Mouse (Mus musculus) CH12.LX (cell line): ENCODE results near the gene Slc1a4. TPM values are rescaled to one million over a fixed set of nuclear protein-coding genes. Genes with fewer than 3 reads are reported as not detected.
A peak's percentile ranks its signal among the peaks of the same experiment; 100 is the strongest.

ENCODE experiments used
- DNase-seq: peaks from one replicate; pipeline ENCODE4 v3.0.0-alpha.2; 2013; ENCODE audit errors: extremely low read depth
- H3K27ac ChIP-seq: 2 replicates; pipeline ENCODE4 v1.5.1; 2012; ENCODE audit warnings: low read depth, mild to moderate bottlenecking, control low read depth, moderate library complexity; ENCODE audit not compliant: insufficient read depth
- H3K27me3 ChIP-seq: replicated peaks from 2 replicates; pipeline ENCODE3; 2012; ENCODE audit warnings: inconsistent platforms
- H3K36me3 ChIP-seq, 2 experiments: replicated peaks in 1 of 2; 2 replicates each; pipeline versions ENCODE3 to v1.6.1; 2012; ENCODE audit warnings: inconsistent platforms in 1 of 2, low read length in 1 of 2, mild to moderate bottlenecking in 1 of 2, mixed read lengths in 1 of 2, moderate library complexity in 1 of 2; ENCODE audit not compliant: control insufficient read depth in 1 of 2, insufficient read depth in 1 of 2
- H3K4me1 ChIP-seq, 2 experiments: 2 replicates each; pipeline ENCODE4 v1.6.1; 2012; ENCODE audit warnings: inconsistent platforms in 1 of 2, moderate library complexity in 1 of 2; ENCODE audit not compliant: insufficient read depth in 2 of 2, control insufficient read depth in 1 of 2
- H3K4me2 ChIP-seq: 2 replicates; pipeline ENCODE4 v1.6.1; 2012; ENCODE audit warnings: low read depth, mild to moderate bottlenecking, control low read depth; ENCODE audit not compliant: poor library complexity, insufficient read depth, severe bottlenecking
- H3K4me3 ChIP-seq, 3 experiments: fragments of 150-350 bp in 1 of 3; sonication (generic) in 1 of 3; replicated peaks in 1 of 3; 2 replicates each; pipeline versions ENCODE3 to v1.5.1; 2011 to 2012; ENCODE audit warnings: low read depth in 2 of 3, low read length in 2 of 3, mild to moderate bottlenecking in 2 of 3, moderate library complexity in 2 of 3, control low read depth in 1 of 3, improper control_type of control experiment in 1 of 3, inconsistent platforms in 1 of 3, mixed read lengths in 1 of 3; ENCODE audit not compliant: poor library complexity in 1 of 3
- H3K79me2 ChIP-seq: replicated peaks from 2 replicates; pipeline ENCODE4 v1.6.1; 2012; ENCODE audit warnings: mild to moderate bottlenecking, moderate library complexity; ENCODE audit not compliant: control insufficient read depth, poor library complexity, insufficient read depth, severe bottlenecking; ENCODE audit errors: extremely low read depth
- H3K9ac ChIP-seq: 2 replicates; pipeline ENCODE4 v1.6.1; 2012; ENCODE audit warnings: low read depth, mild to moderate bottlenecking, control low read depth, moderate library complexity; ENCODE audit not compliant: insufficient read depth
- H3K9me3 ChIP-seq: replicated peaks from 2 replicates; pipeline ENCODE3; 2012; ENCODE audit warnings: low read length, inconsistent platforms, mixed read lengths
- BHLHE40 ChIP-seq: IDR thresholded peaks from 2 replicates; pipeline ENCODE4 v1.6.1; 2011; ENCODE audit warnings: mild to moderate bottlenecking, low read depth, low read length, improper control_type of control experiment
- CHD2 ChIP-seq: IDR thresholded peaks from 2 replicates; pipeline ENCODE4 v1.6.1; 2011; ENCODE audit warnings: low read length, improper control_type of control experiment
- CTCF ChIP-seq, 2 experiments: IDR thresholded peaks in 1 of 2; conservative IDR thresholded peaks in 1 of 2; 2 replicates each; pipeline ENCODE4 v1.5.1; 2011 to 2012; ENCODE audit warnings: low read depth in 2 of 2, low read length in 2 of 2, improper control_type of control experiment in 1 of 2, inconsistent platforms in 1 of 2, mild to moderate bottlenecking in 1 of 2, moderate library complexity in 1 of 2
- E2F4 ChIP-seq: IDR thresholded peaks from 2 replicates; pipeline ENCODE4 v1.6.1; 2011; ENCODE audit warnings: low read depth, low read length, improper control_type of control experiment; ENCODE audit not compliant: insufficient replicate concordance
- EP300 ChIP-seq: IDR thresholded peaks from 2 replicates; pipeline ENCODE4 v1.6.1; 2011; ENCODE audit warnings: low read length, improper control_type of control experiment
- GABPA ChIP-seq: IDR thresholded peaks from 2 replicates; pipeline ENCODE4 v1.6.1; 2012; ENCODE audit warnings: low read depth, low read length, improper control_type of control experiment, inconsistent platforms; ENCODE audit not compliant: insufficient replicate concordance
- HCFC1 ChIP-seq: IDR thresholded peaks from 2 replicates; pipeline ENCODE4 v1.6.1; 2012; ENCODE audit warnings: low read depth, mild to moderate bottlenecking, inconsistent platforms, low read length, improper control_type of control experiment
- IRF4 ChIP-seq: IDR thresholded peaks from 2 replicates; pipeline ENCODE4 v1.6.1; 2014; ENCODE audit warnings: low read depth, mild to moderate bottlenecking, inconsistent platforms, low read length, improper control_type of control experiment
- JUN ChIP-seq: IDR thresholded peaks from 2 replicates; pipeline ENCODE4 v1.6.1; 2011; ENCODE audit warnings: low read depth, mild to moderate bottlenecking, low read length, improper control_type of control experiment, moderate library complexity; ENCODE audit not compliant: insufficient read depth
- MAFK ChIP-seq: IDR thresholded peaks from 2 replicates; pipeline ENCODE4 v1.6.1; 2011; ENCODE audit warnings: low read length, improper control_type of control experiment; ENCODE audit not compliant: insufficient replicate concordance
- MAX ChIP-seq: IDR thresholded peaks from 2 replicates; pipeline ENCODE4 v1.6.1; 2011; ENCODE audit warnings: low read length, improper control_type of control experiment
- MYC ChIP-seq: IDR thresholded peaks from 2 replicates; pipeline ENCODE4 v1.6.1; 2011; ENCODE audit warnings: low read depth, mild to moderate bottlenecking, improper control_type of control experiment, low read length
- POLR2A ChIP-seq: IDR thresholded peaks from 2 replicates; pipeline ENCODE4 v1.6.1; 2011; ENCODE audit warnings: low read depth, mild to moderate bottlenecking, improper control_type of control experiment, low read length
- POLR2AphosphoS2 ChIP-seq: IDR thresholded peaks from 2 replicates; pipeline ENCODE4 v1.6.1; 2011; ENCODE audit warnings: low read depth, low read length, improper control_type of control experiment
- RAD21 ChIP-seq: IDR thresholded peaks from 2 replicates; pipeline ENCODE4 v1.6.1; 2011; ENCODE audit warnings: low read depth, mild to moderate bottlenecking, low read length, improper control_type of control experiment, moderate library complexity
- TBP ChIP-seq: conservative IDR thresholded peaks from 2 replicates; pipeline ENCODE4 v1.6.1; 2011; ENCODE audit warnings: low read depth, low read length, improper control_type of control experiment
- TCF12 ChIP-seq: IDR thresholded peaks from 2 replicates; pipeline ENCODE4 v1.6.1; 2014; ENCODE audit warnings: low read depth, mild to moderate bottlenecking, inconsistent platforms, low read length, improper control_type of control experiment
- ZKSCAN1 ChIP-seq: IDR thresholded peaks from 2 replicates; pipeline ENCODE4 v1.6.1; 2012; ENCODE audit warnings: low read depth, inconsistent platforms, low read length, improper control_type of control experiment, borderline replicate concordance
- ZMIZ1 ChIP-seq: IDR thresholded peaks from 2 replicates; pipeline ENCODE4 v1.6.1; 2012; ENCODE audit warnings: low read depth, mild to moderate bottlenecking, inconsistent platforms, low read length, improper control_type of control experiment
- ZNF384 ChIP-seq: IDR thresholded peaks from 2 replicates; pipeline ENCODE4 v1.6.1; 2012; ENCODE audit warnings: low read depth, low read length, improper control_type of control experiment, inconsistent platforms
- dilution Hi-C: fragments of 300-500 bp; cut with MboI; formaldehyde crosslinking; loops from 2 replicates; pipeline ENCODE4 v1.14.3; 2020; ENCODE audit warnings: low sequenced_read_pairs; ENCODE audit not compliant: extremely low pct_unique_long_range_greater_than_20kb, extremely low pct_ligation_motif_present
- in situ Hi-C: fragments of 300-500 bp; cut with MboI; formaldehyde crosslinking; loops from 3 replicates; pipeline ENCODE4 v1.14.3; 2019; ENCODE audit warnings: low sequenced_read_pairs, low pct_ligation_motif_present, low pct_unique_long_range_greater_than_20kb, mixed read lengths
- polyA plus RNA-seq: library from polyadenylated mRNA; unstranded; fragments of >175 nt; gene quantifications from 2 replicates; pipeline ENCODE4 v1.2.1, GENCODE M21; 2012; ENCODE audit warnings: low read depth; ENCODE audit not compliant: insufficient read length
- total RNA-seq, 2 experiments: library from RNA; depleted of rRNA; stranded (reverse); fragments of 300-350 nt in 1 of 2; fragments of >200 nt in 1 of 2; gene quantifications; 2 replicates each; pipeline ENCODE4 v1.2.3; 2012 to 2014

Slc1a4 gene
- total and polyA plus RNA-seq, 3 experiments, result 29.3 to 52.7 (median 37.8) TPM

- Histone ChIP-seq H3K36me3 (no peaks in the 10 kb centered on the region), H3K27me3 (no peaks in the 10 kb centered on the region), H3K4me2 (no peak overlapping the region), H3K9me3 (no peaks in the 10 kb centered on the region), H3K4me3 (no peak overlapping the region), H3K9ac (no peak overlapping the region), H3K79me2 (no peaks in the 10 kb centered on the region), H3K4me1 (no peaks in the 10 kb centered on the region), H3K27ac (no peak overlapping the region)
- dilution Hi-C loops (no loop called here), in situ Hi-C loops (no loop called here)
- TF ChIP-seq ZNF384 (no peak), IRF4 (no peak), MAFK (no peak), EP300 (no peak), POLR2A (no peak), POLR2AphosphoS2 (no peak), RAD21 (no peak), JUN (no peak)
- DNase-seq, result no peak
Measured at GRCm38 (mm10) chr11:20277106-20277505, 55.4 kb downstream of the Slc1a4 start.

- Histone ChIP-seq H3K4me2 (no peak overlapping the region), H3K9ac (no peak overlapping the region), H3K4me3 (no peak overlapping the region), H3K79me2 (no peaks in the 10 kb centered on the region), H3K27me3 (no peaks in the 10 kb centered on the region), H3K9me3 (no peaks in the 10 kb centered on the region), H3K36me3 (no peaks in the 10 kb centered on the region), H3K27ac (no peak overlapping the region), H3K4me1 (no peaks in the 10 kb centered on the region)
- DNase-seq, result no peak
- dilution Hi-C loops (no loop called here), in situ Hi-C loops (no loop called here)
- no peak for TF ChIP-seq ZKSCAN1
- 0 out of 2 replicates have a peak, but pooled peaks have one; percentile 17 for TF ChIP-seq MAX
- no peak for TF ChIP-seq CTCF (conservative IDR thresholded peaks at IDR 0.05 in 1 of 2, IDR thresholded peaks at IDR 0.05 in 1 of 2; ENCODE audit: low read depth in 2 of 2, low read length in 2 of 2)
- TF ChIP-seq MYC, result no peak
- TF ChIP-seq TBP, result no peak
- no peak for TF ChIP-seq ZMIZ1
- TF ChIP-seq BHLHE40, result no peak
Measured at GRCm38 (mm10) chr11:20275974-20276373, 56.5 kb downstream of the Slc1a4 start.

DNA sequence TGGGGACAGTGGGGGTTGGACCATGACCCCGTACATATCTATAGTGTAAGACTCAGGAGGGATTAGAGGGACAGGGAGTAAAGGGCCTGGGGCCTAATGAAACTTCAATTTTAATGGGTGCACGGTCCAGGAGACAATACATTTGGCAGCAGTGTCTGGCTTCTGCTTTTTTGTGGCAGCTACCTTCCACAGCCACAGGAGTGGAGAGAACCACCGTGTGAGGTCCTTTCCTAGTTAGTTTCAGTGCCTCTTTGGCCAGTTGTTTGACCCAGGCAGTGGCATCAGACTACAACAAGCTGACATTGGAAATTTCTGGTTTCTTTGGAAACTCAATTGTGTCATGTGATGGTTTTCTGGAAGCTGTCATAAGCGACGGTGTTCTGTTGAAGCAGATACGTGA lies 62.6 kb downstream of the Slc1a4 start:
- Histone ChIP-seq H3K36me3 (no peaks in the 10 kb centered on the region), H3K9me3 (no peaks in the 10 kb centered on the region), H3K4me2 (no peak overlapping the region), H3K27me3 (no peaks in the 10 kb centered on the region), H3K9ac (no peak overlapping the region), H3K4me1 (0 out of 4 replicates have a peak, but pooled peaks cover 0 to 4% of the 10 kb centered on the region in 2 experiments), H3K79me2 (no peaks in the 10 kb centered on the region), H3K27ac (no peak overlapping the region), H3K4me3 (no peak overlapping the region)
- dilution Hi-C loops, result no loop called here
- TF ChIP-seq POLR2A (no peak), E2F4 (no peak), GABPA (no peak), TCF12 (no peak), HCFC1 (no peak), ZKSCAN1 (no peak), MAFK (no peak), BHLHE40 (no peak), CHD2 (no peak)
- in situ Hi-C loops, result loop anchor here (5.0 kb wide), 1 partner anchor 127 kb away; no protein-coding TSS in a partner anchor
- DNase-seq, result no peak
